Mouse (Mus musculus) right cerebral cortex, adult 2 months (tissue): Measurements from ENCODE around the gene Samhd1.

Experiments used
- DNase-seq, 2 experiments: peaks; one replicate each; pipeline ENCODE4 v3.0.0; 2021 to 2022; ENCODE audit warnings: low spot score in 2 of 2

The Samhd1 gene

GRCm38 (mm10) chr2:157053787-157054186 lies 81.3 kb downstream of the Samhd1 start:
- no peak for DNase-seq

- no peak for DNase-seq
These were observed 81.9 kb downstream of the Samhd1 start for GRCm38 (mm10) chr2:157053124-157053523.

GRCm38 (mm10) chr2:157052448-157052847 lies 82.6 kb downstream of the Samhd1 start:
- no peak for DNase-seq

GRCm38 (mm10) chr2:157049831-157050243 lies 85.2 kb downstream of the Samhd1 start:
- DNase-seq: peak; percentile 50 to 57

GRCm38 (mm10) chr2:157048395-157049181 lies 86.5 kb downstream of the Samhd1 start:
- peak; percentile 81 to 83 for DNase-seq
